Mouse (Mus musculus) gastrocnemius, postnatal 25 days (tissue): ENCODE data around the gene Zfpl1. TPM values are rescaled to one million over a fixed set of nuclear protein-coding genes. Genes with fewer than 3 reads are reported as not detected.
"Not testable (repeated sequence)": the region's sequence is repeated elsewhere in the genome, so short reads cannot be mapped to it uniquely, and the experiment has no call there.

Experiments
- DNase-seq: peaks from one replicate; pipeline ENCODE4 v3.0.0; 2022
- total RNA-seq, 2 experiments: library from RNA; stranded (reverse); gene quantifications; 1 replicate in 1 of 2; 2 replicates in 1 of 2; pipeline ENCODE4 v1.2.3; 2021

The Zfpl1 gene
- total RNA-seq, 2 experiments from 2014 or later = 10.6 to 10.7 TPM

DNA sequence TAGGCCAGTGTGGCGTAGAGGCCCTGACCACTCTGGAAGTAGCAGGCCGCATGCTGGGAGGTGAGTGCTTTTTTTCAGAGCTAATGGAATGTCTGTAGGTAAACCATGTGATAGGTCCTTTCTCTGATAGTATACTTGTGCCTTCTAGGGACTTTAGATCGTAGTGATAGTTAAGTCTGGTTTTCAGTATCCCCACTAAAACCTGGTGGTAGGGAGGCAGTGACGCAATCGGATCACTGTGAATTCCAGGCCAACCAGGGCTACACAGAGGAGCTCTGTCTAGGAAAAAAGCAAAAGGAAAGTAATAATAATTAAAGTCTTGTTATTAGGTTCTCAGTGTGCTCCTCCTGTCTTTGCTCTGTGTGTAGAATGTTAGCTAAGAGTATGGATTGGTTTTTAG, 26.2 kb downstream of the Zfpl1 start:
- DNase-seq = no peak

GRCm38 (mm10) chr19:6057313-6058096, 27.3 kb downstream of the Zfpl1 start, which contains the start of the genes Mrpl49 and Fau:
Mrpl49 (minus strand) TSS chr19:6057785.
Fau (plus strand) TSS chr19:6057844.
- peak; percentile 98 for DNase-seq

DNA sequence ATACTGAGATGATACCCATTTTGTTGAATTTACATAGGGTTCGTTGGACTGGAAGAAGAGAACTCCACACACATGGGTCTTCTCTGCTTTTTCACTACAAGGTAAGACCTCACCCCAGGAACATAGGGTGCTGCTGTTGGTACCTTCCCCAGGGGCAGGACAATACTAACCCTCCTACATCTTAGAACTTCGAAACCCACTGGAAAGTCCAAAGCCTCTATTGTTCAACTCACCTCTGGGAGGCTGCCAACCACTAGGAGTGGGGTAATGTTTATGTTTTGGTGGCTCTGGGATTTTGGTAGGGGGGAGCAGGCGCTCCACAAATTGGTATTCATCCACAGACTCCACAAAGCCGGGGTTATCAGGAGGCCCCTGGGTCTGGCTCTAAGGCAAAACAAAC, 28.1 kb downstream of the Zfpl1 start:
- DNase-seq = no peak

GRCm38 (mm10) chr19:6054296-6054695, 30.5 kb downstream of the Zfpl1 start:
- no peak for DNase-seq

- no peak for DNase-seq
Observed at GRCm38 (mm10) chr19:6052516-6052915, 32.2 kb downstream of the Zfpl1 start.

DNA sequence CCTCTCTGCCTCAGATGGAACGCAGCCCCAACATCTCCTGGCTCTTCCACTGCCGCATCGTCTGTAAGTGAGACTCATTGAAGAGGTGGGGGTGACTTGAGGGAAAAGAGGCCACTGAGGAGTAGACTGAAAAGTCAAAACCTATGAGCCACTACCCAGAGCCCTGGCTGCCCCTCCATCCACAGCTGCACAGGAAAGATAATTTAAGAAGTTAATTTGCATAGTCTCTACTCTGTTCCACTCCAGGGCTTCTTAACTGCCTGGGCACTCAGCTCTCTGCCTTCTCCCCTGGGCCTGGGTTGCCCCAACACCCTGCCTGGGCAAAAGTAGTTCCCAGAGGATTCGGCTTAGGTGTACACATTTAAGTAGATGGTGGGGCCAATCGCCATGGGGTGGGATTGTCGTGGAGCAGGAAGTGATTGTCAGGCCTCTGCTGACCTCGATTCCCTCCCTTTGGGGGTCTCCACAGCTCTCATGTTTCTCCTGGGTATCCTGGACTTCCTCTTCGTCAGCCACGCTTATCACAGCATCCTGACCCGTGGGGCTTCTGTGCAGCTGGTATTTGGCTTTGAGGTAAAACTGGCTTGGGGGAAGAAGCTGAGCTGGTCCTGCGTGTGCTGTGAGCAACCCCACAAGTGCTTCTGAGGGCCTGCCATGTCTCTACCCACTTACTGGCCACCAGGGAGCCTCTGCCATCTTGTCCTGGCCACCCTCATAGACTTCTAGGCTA, 35.9 kb downstream of the Zfpl1 start:
- DNase-seq = no peak

GRCm38 (mm10) chr19:6047899-6048166, 36.9 kb downstream of the Zfpl1 start:
- no peak for DNase-seq

- no peak for DNase-seq
Observed at GRCm38 (mm10) chr19:6047154-6047898, 37.4 kb downstream of the Zfpl1 start.

DNA sequence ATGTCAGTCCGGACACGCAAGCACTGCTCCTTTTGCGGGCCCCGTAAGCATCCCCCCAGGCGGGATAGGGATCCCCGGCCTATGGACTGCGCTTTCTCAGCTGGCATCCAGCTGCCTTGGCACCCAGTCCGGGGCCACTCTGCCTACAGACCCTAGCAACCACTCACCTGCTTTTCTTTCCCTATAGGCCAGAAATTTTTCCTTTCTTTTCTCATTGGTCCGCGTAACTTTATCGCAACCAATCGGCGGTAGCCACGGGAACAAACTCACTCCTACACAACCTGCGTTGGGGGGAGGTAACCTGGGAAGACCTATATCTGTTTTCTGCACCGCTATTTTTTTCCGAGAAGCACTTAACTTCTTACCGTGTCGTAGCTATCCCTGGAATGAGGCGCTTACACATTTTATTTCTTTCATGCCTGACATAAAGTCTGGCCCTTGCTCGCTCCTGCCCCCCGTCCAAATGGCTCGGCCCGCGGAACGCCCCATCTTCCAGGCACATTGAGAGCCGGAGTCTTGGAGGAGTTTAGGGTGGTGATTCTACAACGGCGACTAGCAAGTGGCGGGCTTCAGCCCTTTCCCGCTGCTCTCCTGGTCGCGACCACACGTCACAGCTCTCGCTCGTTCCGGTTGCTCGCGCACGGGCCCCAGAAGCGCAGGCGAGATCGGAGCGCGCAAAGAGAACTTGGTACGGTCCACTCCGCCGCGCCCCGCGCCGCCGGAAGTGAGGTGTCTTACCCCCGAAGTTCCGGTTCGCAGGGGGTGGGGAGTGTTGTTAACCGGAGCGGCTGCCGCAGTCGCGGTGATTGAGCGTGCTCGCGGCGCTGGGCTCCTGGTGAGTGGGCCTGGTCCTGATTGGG, 38.2 kb downstream of the Zfpl1 start, which contains the start of gene Syvn1:
Gene Syvn1, plus strand, starts transcription at position 283 of the 860 bp plus-strand sequence.
- DNase-seq = peak; percentile 89

- no peak for DNase-seq
Observed at GRCm38 (mm10) chr19:6045366-6046293, 39.1 kb downstream of the Zfpl1 start.

GRCm38 (mm10) chr19:6044102-6044501, 40.7 kb downstream of the Zfpl1 start:
- not testable (repeated sequence) for DNase-seq

- DNase-seq = no peak
Observed at GRCm38 (mm10) chr19:6042293-6042692, 42.5 kb downstream of the Zfpl1 start.

DNA sequence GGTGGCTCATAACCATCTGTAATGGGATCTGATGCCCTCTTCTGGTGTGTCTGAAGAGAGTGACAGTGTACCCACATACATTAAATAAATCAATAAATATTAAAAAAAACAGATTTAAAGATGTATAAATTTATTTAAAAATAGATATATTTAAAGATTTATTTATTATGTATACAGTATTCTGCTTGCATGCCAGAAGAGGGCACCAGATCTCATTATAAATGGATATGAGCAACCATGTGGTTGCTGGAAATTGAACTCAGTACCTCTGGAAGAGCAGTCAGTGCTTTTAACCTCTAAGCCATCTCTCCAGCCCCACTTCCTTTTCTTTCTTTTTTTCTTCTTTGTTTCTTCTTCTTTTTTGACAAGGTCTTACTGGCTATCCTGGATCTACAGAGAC, 44.8 kb downstream of the Zfpl1 start:
- DNase-seq = no peak

GRCm38 (mm10) chr19:6038326-6038725, 46.4 kb downstream of the Zfpl1 start:
- no peak for DNase-seq

DNA sequence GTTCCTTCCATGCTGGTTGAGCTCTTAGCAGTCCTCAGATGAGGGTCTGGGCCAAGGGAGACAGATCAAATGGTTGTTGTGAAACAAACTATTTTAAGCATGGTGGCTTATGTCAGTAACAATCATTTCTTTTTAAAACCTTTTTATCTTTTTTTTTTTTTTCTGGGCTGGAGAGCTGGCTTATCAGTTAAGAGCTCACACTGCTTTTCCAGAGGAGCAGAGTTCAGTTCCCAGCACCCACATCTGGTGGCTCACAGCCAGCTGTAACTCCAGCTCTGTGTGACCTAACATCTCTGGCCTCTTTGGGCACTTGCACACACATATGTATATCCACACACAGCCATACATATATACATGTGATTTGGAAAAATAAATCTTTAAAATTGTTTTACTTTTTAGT, 47.1 kb downstream of the Zfpl1 start:
- DNase-seq = no peak

DNA sequence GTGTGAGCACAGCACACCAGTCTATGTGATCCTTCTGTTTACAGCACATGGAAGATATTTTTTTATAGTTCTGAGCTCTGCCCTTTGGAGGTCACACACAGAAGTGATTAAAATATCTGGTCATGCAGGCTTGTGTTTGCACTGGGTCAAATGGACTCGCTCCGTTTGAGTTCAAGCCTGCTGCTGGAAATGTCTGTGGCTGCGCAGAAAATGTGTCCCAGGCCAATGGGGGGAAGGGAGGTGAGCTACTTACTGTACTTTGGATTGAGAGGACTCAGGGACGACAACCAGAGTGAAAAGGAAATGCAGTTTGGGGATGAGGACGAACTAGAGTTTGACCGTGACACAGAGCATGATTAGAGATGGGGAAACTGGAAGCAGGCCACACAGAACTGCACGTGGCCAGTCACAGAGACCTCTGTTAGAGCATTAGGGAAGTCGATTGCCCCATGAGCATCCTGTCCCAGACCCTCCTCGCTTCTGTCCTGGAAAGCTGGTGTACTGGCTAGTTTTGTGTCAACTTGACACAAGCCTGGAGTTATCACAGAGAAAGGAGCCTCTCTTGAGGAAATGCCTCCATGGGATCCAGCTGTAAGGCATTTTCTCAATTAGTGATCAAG, 48.7 kb downstream of the Zfpl1 start:
- DNase-seq = no peak
